Mouse (Mus musculus) left cerebral cortex, adult 8-10 months (tissue): ENCODE measurements around the gene Dlk2. TPM values are rescaled to one million over a fixed set of nuclear protein-coding genes. Genes with fewer than 3 reads are reported as not detected.
A peak's percentile ranks its signal among the peaks of the same experiment; 100 is the strongest.

Experiments used
- DNase-seq, 2 experiments: peaks; one replicate each; pipeline ENCODE4 v3.0.0; 2022; ENCODE audit warnings: low spot score in 2 of 2
- total RNA-seq, 4 experiments: library from RNA; stranded (reverse); gene quantifications; 2 replicates each; pipeline ENCODE4 v1.2.4; 2022

Gene Dlk2
- total RNA-seq, result 10 to 100 TPM; 43.9 to 52.8 (median 50.2) TPM

GRCm38 (mm10) chr17:46297364-46298219, at the start of gene Dlk2:
Dlk2 (plus strand) TSS chr17:46297421.
- peak in 1 of 2 experiments; percentile 65 for DNase-seq

- DNase-seq, result peak; percentile 92 to 94
These were observed 49.6 kb upstream of the Dlk2 start, which contains the start of the genes Polr1c and Yipf3 for GRCm38 (mm10) chr17:46247512-46248188. Polr1c (minus strand) TSS chr17:46248054. Yipf3 (plus strand) TSS chr17:46248080.

- no peak for DNase-seq
These were observed 49.1 kb upstream of the Dlk2 start for GRCm38 (mm10) chr17:46248189-46248522.

GRCm38 (mm10) chr17:46251174-46251573, 46.0 kb upstream of the Dlk2 start:
- DNase-seq, result no peak

- DNase-seq, result no peak
These were observed 44.4 kb upstream of the Dlk2 start for GRCm38 (mm10) chr17:46252571-46253451.

- DNase-seq, result peak; percentile 90 to 93
These were observed 43.7 kb upstream of the Dlk2 start, which contains the start of gene Lrrc73 for GRCm38 (mm10) chr17:46253452-46254084. Lrrc73 (plus strand) TSS chr17:46253531.

GRCm38 (mm10) chr17:46254106-46254505, 43.1 kb upstream of the Dlk2 start:
- DNase-seq, result no peak

GRCm38 (mm10) chr17:46255147-46255546, 42.1 kb upstream of the Dlk2 start:
- no peak for DNase-seq

- no peak for DNase-seq
These were observed 38.8 kb upstream of the Dlk2 start for GRCm38 (mm10) chr17:46258279-46259053.

GRCm38 (mm10) chr17:46259675-46260074, 37.5 kb upstream of the Dlk2 start:
- DNase-seq, result no peak

- no peak for DNase-seq
These were observed 35.0 kb upstream of the Dlk2 start for GRCm38 (mm10) chr17:46262201-46262694.

GRCm38 (mm10) chr17:46265502-46265901, 31.7 kb upstream of the Dlk2 start:
- DNase-seq, result no peak

- DNase-seq, result peak; percentile 72 to 89
These were observed 31.2 kb upstream of the Dlk2 start for GRCm38 (mm10) chr17:46265918-46266618.

- no peak for DNase-seq
These were observed 30.2 kb upstream of the Dlk2 start for GRCm38 (mm10) chr17:46266986-46267385.

- peak in 1 of 2 experiments; percentile 1 for DNase-seq
These were observed 29.7 kb upstream of the Dlk2 start for GRCm38 (mm10) chr17:46267511-46267910.

GRCm38 (mm10) chr17:46268026-46268720, 29.0 kb upstream of the Dlk2 start:
- DNase-seq, result no peak

GRCm38 (mm10) chr17:46269771-46270534, 27.3 kb upstream of the Dlk2 start:
- DNase-seq, result no peak

- DNase-seq, result peak in 1 of 2 experiments; percentile 56
These were observed 25.2 kb upstream of the Dlk2 start for GRCm38 (mm10) chr17:46272058-46272457.
